Mouse (Mus musculus) limb, embryonic 14.5 days (tissue): Measurements from ENCODE around the gene Scrn1. TPM values are rescaled to one million over a fixed set of nuclear protein-coding genes. Genes with fewer than 3 reads are reported as not detected.

ENCODE experiments used
- ATAC-seq: fragments of 200-750 bp; cut with Nextera tagmentation; 2 replicates; pipeline ENCODE4 v1.8.0; 2017; ENCODE audit warnings: low read depth, moderate number of reproducible peaks, moderate TSS enrichment; ENCODE audit not compliant: low FRiP score
- DNase-seq: peaks from one replicate; pipeline ENCODE4 v3.0.0-alpha.2; 2015; ENCODE audit warnings: low spot score
- H3K27ac ChIP-seq: fragments of 300-500 bp; sonication (generic); replicated peaks from 2 replicates; pipeline ENCODE4 v1.5.1; 2014; ENCODE audit warnings: low read depth, mild to moderate bottlenecking, low read length, moderate library complexity, mixed read lengths
- H3K27me3 ChIP-seq: fragments of 300-500 bp; sonication (generic); 2 replicates; pipeline ENCODE4 v1.6.1; 2014; ENCODE audit warnings: low read length, mixed read lengths; ENCODE audit not compliant: control insufficient read depth, insufficient read depth
- H3K36me3 ChIP-seq: fragments of 300-500 bp; sonication (generic); 2 replicates; pipeline ENCODE4 v1.6.1; 2014; ENCODE audit warnings: mild to moderate bottlenecking, low read length, moderate library complexity, mixed read lengths; ENCODE audit not compliant: control insufficient read depth, insufficient read depth
- H3K4me1 ChIP-seq: fragments of 300-500 bp; sonication (generic); 2 replicates; pipeline ENCODE4 v1.6.1; 2014; ENCODE audit warnings: antibody characterized with exemption, low read length, mixed read lengths; ENCODE audit not compliant: control insufficient read depth, insufficient read depth
- H3K4me2 ChIP-seq: fragments of 300-500 bp; sonication (generic); replicated peaks from 2 replicates; pipeline ENCODE4 v1.6.1; 2014; ENCODE audit warnings: low read depth, mild to moderate bottlenecking, low read length, moderate library complexity; ENCODE audit not compliant: severe bottlenecking
- H3K4me3 ChIP-seq: fragments of 300-500 bp; sonication (generic); replicated peaks from 2 replicates; pipeline ENCODE4 v1.5.1; 2014; ENCODE audit warnings: low read length
- H3K9ac ChIP-seq: fragments of 300-500 bp; sonication (generic); 2 replicates; pipeline ENCODE4 v1.6.1; 2014; ENCODE audit warnings: mild to moderate bottlenecking, low read depth, low read length, moderate library complexity; ENCODE audit not compliant: severe bottlenecking
- H3K9me3 ChIP-seq: fragments of 300-500 bp; sonication (generic); 2 replicates; pipeline ENCODE4 v1.6.1; 2016; ENCODE audit warnings: low read length; ENCODE audit not compliant: control insufficient read depth
- POLR2A ChIP-seq: fragments of 200-500 bp; IDR thresholded peaks from 2 replicates; pipeline ENCODE4 v1.8.0; 2012; ENCODE audit warnings: inconsistent platforms, mild to moderate bottlenecking, moderate library complexity, borderline replicate concordance; ENCODE audit not compliant: insufficient read depth, insufficient read length; ENCODE audit errors: extremely low read depth
- WGBS: fragments of 180-500 bp; shearing (Covaris S2); extraction: QIAGEN DNeasy Blood & Tissue Kit; methylation state at CpG from one replicate; pipeline ENCODE4 v1.1.7; 2014; 5-methylcytosine and 5-hydroxymethylcytosine counted together
- polyA plus RNA-seq, 2 experiments: library from polyadenylated mRNA; depleted of rRNA in 1 of 2; stranded (reverse) in 1 of 2; unstranded in 1 of 2; fragments of >200 nt; fragmentation: Nextera tagmentation in 1 of 2; extraction: Ambion mirVana in 1 of 2; gene quantifications; 2 replicates each; pipeline versions ENCODE4 v1.2.1 to v1.2.3; 2012 to 2014

Scrn1 gene
- polyA plus RNA-seq, 2 experiments = 6.3 to 8.0 TPM

DNA sequence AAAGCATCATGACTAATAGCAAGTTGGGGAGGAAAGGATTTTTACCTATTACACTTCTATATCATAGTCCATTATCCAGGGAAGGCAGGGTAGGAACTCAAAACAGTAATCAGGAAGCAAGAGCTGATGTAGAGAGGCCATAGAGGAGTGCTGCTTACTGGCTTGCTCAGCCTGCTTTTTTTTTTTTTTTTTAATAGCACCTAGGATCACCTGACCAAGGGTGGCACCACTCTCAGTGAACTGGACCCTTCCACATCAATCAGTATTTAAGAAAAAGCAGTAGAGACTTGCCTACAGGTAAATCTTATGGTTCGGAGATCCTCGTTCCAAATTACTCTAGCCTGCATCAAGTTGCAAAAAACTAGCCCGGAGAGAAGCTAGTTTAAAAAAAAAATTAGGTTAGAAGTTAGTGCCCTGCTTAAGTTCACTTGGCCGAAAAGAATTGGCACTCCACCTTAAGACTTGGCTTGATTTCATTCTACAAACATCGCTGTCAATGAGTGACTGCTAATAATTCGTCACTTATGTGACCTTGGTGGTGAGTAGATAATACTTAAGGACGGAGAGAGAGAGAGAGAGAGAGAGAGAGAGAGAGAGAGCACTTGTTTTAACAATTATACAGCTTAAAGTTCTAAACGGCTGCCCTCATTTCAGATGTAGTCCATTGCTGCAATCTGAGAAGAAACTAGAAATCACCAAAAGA is 27.6 kb upstream of the Scrn1 start:
- H3K4me1 ChIP-seq = peaks cover 26% of the 10 kb centered on the region

DNA sequence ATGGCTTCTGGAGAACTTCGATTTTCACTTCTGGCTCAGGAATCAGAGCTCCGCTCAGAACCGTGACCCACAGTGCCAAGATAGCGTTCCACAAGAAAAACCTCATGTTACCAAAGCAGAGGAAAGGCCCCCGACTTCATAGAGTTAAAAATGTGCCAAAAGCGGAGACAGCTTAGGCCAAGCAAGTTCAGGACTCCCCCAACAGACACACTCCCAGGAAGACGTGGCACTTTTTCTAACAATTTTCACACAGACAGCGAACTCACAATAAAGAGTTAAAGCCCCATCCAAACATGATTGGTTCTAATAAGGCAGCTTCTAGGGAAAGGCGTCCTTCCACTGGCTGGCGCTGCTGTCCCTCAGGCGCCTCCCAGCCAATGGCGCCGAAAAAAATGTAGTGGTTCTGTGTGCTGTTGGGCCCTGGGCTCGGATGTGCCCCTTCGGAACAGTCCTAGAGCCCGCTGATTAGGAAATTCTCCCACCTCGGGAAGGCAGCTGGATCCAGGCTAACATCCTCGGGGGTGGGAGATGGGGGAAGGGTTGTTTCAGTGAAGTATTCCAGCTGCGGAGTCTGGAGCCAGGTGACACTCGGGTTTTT is 26.7 kb upstream of the Scrn1 start:
- 1% methylated on average over 20 of the region's 20 CpGs for WGBS
- Histone ChIP-seq H3K9me3 (no peaks in the 10 kb centered on the region), H3K4me2 (peak overlapping the region; percentile 70), H3K4me3 (peak overlapping the region; percentile 54), H3K4me1 (peaks cover 26% of the 10 kb centered on the region), H3K9ac (peak overlapping the region; percentile 62), H3K27me3 (no peaks in the 10 kb centered on the region), H3K27ac (peak overlapping the region; percentile 63), H3K36me3 (no peaks in the 10 kb centered on the region)
- ATAC-seq = peak; percentile 91
- DNase-seq = peak; percentile 98
- TF ChIP-seq POLR2A = 0 out of 2 replicates have a peak, but pooled peaks have one; percentile 38

More for the DNA sequence above, 27.6 kb upstream of the Scrn1 start:
- Histone ChIP-seq H3K9me3 (no peaks in the 10 kb centered on the region), H3K4me2 (peak overlapping the region; percentile 70), H3K36me3 (no peaks in the 10 kb centered on the region), H3K9ac (no peak overlapping the region; the same call in 1 of the 2 replicates), H3K4me3 (peak overlapping the region; percentile 96), H3K27me3 (no peaks in the 10 kb centered on the region), H3K27ac (no peak overlapping the region)
- 53% methylated on average over 8 of the region's 8 CpGs for WGBS
- no peak for ATAC-seq
- DNase-seq = no peak
- no peak for TF ChIP-seq POLR2A

DNA sequence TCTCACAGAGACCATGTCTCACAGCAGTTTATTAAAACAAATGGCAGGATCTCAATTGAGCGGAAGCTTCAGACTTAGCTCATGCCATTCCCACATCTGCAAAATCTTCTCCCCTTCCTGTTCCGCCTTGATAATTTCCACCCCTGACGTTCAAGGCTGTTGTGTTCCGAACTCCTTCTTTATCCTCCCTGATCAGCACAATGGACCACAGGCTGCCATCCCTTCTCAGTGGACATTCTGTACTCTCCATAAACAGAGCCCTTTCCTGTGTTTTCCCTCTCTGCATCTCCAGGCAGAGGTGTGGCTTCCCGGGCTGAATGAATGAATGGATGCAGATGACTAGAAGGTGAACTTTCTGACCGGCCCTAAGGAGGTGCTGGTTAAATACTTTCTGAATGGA is 25.5 kb upstream of the Scrn1 start:
- 0 out of 2 replicates have a peak overlapping the region, but pooled peaks have one; percentile 2 for H3K9ac ChIP-seq
- no peaks in the 10 kb centered on the region for H3K36me3 ChIP-seq
- H3K4me2 ChIP-seq = peak overlapping the region; percentile 70
- DNase-seq (no peak), ATAC-seq (no peak)
- no peaks in the 10 kb centered on the region for H3K9me3 ChIP-seq
- H3K4me3 ChIP-seq = peak overlapping the region; percentile 54
- WGBS = 48% methylated on average over 6 of the region's 6 CpGs
- H3K4me1 ChIP-seq = peaks cover 26% of the 10 kb centered on the region
- no peak overlapping the region for H3K27ac ChIP-seq
- no peak for TF ChIP-seq POLR2A
- H3K27me3 ChIP-seq = no peaks in the 10 kb centered on the region

DNA sequence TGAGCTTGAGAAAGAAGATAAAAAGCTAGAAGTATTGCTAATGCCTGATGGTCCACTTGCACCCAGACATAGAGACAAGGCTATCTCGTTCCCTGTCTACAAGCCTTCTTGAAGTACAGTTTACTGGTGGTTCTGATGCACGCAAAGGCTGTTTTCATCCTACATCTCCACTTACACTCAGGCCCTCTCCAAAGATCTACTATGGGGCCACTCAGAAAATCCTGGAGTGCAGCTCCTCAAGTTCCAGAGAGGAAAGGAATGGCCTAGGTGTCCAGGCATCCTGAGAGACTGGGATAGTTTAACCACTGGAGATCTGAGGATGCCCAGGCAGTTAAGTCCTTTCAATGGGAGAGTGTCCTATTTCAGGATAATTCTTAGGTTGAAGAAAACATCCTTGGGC is 24.4 kb upstream of the Scrn1 start:
- Histone ChIP-seq H3K4me2 (no peak overlapping the region), H3K36me3 (no peaks in the 10 kb centered on the region), H3K4me3 (no peak overlapping the region), H3K27me3 (no peaks in the 10 kb centered on the region), H3K9me3 (no peaks in the 10 kb centered on the region), H3K9ac (no peak overlapping the region), H3K4me1 (peaks cover 19% of the 10 kb centered on the region), H3K27ac (no peak overlapping the region)
- 88% methylated on average over 2 of the region's 2 CpGs for WGBS
- no peak for TF ChIP-seq POLR2A
- no peak for DNase-seq
- ATAC-seq = no peak

DNA sequence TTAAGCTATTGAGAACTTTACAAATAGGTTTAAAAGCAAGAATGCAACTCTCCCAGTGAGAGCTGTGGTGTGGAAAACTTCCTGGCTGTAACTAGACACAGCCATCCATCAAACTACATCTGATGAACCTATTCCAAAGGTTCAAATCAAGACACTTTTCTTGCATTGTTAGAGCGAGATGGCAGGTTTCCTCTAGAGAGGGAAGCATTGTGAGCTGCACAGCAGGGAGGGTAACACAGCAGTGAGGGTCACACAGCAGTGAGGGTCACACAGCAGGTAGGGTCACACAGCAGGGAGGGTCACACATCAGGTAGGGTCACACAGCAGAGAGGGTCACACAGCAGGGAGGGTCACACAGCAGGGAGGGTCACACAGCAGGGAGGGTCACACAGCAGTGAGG is 21.9 kb upstream of the Scrn1 start:
- H3K4me3 ChIP-seq = no peak overlapping the region
- no peaks in the 10 kb centered on the region for H3K9me3 ChIP-seq
- 59% methylated on average over 1 of the region's 1 CpGs for WGBS
- peaks cover 7% of the 10 kb centered on the region for H3K36me3 ChIP-seq
- no peak overlapping the region for H3K27ac ChIP-seq
- no peaks in the 10 kb centered on the region for H3K27me3 ChIP-seq
- H3K4me2 ChIP-seq = no peak overlapping the region
- H3K9ac ChIP-seq = no peak overlapping the region
- no peak for ATAC-seq
- no peak for DNase-seq
- no peak for TF ChIP-seq POLR2A
- peaks cover 15% of the 10 kb centered on the region for H3K4me1 ChIP-seq
